Mouse (Mus musculus): ENCODE results near the gene Olfr975. TPM values are rescaled to one million over a fixed set of nuclear protein-coding genes. Genes with fewer than 3 reads are reported as not detected.

Gene Olfr975
- not detected in 2 replicates for polyA plus RNA-seq (2012; rRNA removed)

GRCm38 (mm10) chr9:39951946-39952345 is at the start of gene Olfr975:
TSS of gene Olfr975 (minus strand) at chr9:39952046.

GRCm38 (mm10) chr9:39991813-39992212 is 40.0 kb upstream of the Olfr975 start, which contains the start of gene Olfr978:
TSS of gene Olfr978 (plus strand) at chr9:39992113.

GRCm38 (mm10) chr9:39961033-39961432 is 9.2 kb upstream of the Olfr975 start, which contains the start of gene Olfr976:
TSS of gene Olfr976 (minus strand) at chr9:39961133.

GRCm38 (mm10) chr9:39937201-39937600 is 14.6 kb downstream of the Olfr975 start, which contains the start of gene Olfr974:
TSS of gene Olfr974 (plus strand) at chr9:39937501.

GRCm38 (mm10) chr9:39907036-39907435 is 44.8 kb downstream of the Olfr975 start, which contains the start of gene Olfr229:
TSS of gene Olfr229 (plus strand) at chr9:39907336.

Other genes starting within 250 kb of the Olfr975 start
- not detected in 2 replicates for gene Olfr149, start 244.9 kb downstream of the Olfr975 start, polyA plus RNA-seq (2012; rRNA removed)
- not detected in 2 replicates for gene Olfr965, start 240.7 kb downstream of the Olfr975 start, polyA plus RNA-seq (2012; rRNA removed)
- gene Olfr150, start 221.1 kb downstream of the Olfr975 start, polyA plus RNA-seq (2012; rRNA removed) = not detected in 2 replicates
- not detected in 2 replicates for gene Olfr967, start 205.8 kb downstream of the Olfr975 start, polyA plus RNA-seq (2012; rRNA removed)
- not detected in 2 replicates for gene Olfr968, start 168.8 kb downstream of the Olfr975 start, polyA plus RNA-seq (2012; rRNA removed)
- gene Olfr969, start 161.1 kb downstream of the Olfr975 start, polyA plus RNA-seq (2012; rRNA removed) = not detected in 2 replicates
- not detected in 2 replicates for gene Olfr970, start 143.2 kb downstream of the Olfr975 start, polyA plus RNA-seq (2012; rRNA removed)
- gene Olfr971, start 115.2 kb downstream of the Olfr975 start, polyA plus RNA-seq (2012; rRNA removed) = not detected in 2 replicates
- gene Olfr972, start 85.6 kb downstream of the Olfr975 start, polyA plus RNA-seq (2012; rRNA removed) = not detected in 2 replicates
- gene Olfr229, start 44.7 kb downstream of the Olfr975 start, polyA plus RNA-seq (2012; rRNA removed) = not detected in 2 replicates
- not detected in 2 replicates for gene Olfr974, start 14.5 kb downstream of the Olfr975 start, polyA plus RNA-seq (2012; rRNA removed)
- gene Olfr976, start 9.1 kb upstream of the Olfr975 start, polyA plus RNA-seq (2012; rRNA removed) = not detected in 2 replicates
- gene Olfr978, start 40.1 kb upstream of the Olfr975 start, polyA plus RNA-seq (2012; rRNA removed) = not detected in 2 replicates
- not detected in 2 replicates for gene Olfr979, start 51.4 kb upstream of the Olfr975 start, polyA plus RNA-seq (2012; rRNA removed)
- gene Olfr980, start 57.5 kb upstream of the Olfr975 start, polyA plus RNA-seq (2012; rRNA removed) = not detected in 2 replicates
- not detected in 2 replicates for gene Olfr981, start 69.4 kb upstream of the Olfr975 start, polyA plus RNA-seq (2012; rRNA removed)
- not detected in 2 replicates for gene Olfr982, start 121.8 kb upstream of the Olfr975 start, polyA plus RNA-seq (2012; rRNA removed)
- gene Olfr983, start 141.5 kb upstream of the Olfr975 start, polyA plus RNA-seq (2012; rRNA removed) = not detected in 2 replicates
- gene Olfr984, start 162.2 kb upstream of the Olfr975 start, polyA plus RNA-seq (2012; rRNA removed) = not detected in 2 replicates
- not detected in 2 replicates for gene Olfr985, start 178.1 kb upstream of the Olfr975 start, polyA plus RNA-seq (2012; rRNA removed)
- not detected in 2 replicates for gene Tmem225, start 196.1 kb upstream of the Olfr975 start, polyA plus RNA-seq (2012; rRNA removed)
- not detected in 2 replicates for gene Olfr986, start 228.9 kb upstream of the Olfr975 start, polyA plus RNA-seq (2012; rRNA removed)
- gene Zfp202, start 240.3 kb upstream of the Olfr975 start, polyA plus RNA-seq (2012; rRNA removed) = 0.75 and 0.88 TPM in 2 replicates